Mouse (Mus musculus) midbrain, embryonic 13.5 days (tissue): ENCODE measurements around the gene Morc2a. TPM values are rescaled to one million over a fixed set of nuclear protein-coding genes. Genes with fewer than 3 reads are reported as not detected.

Source experiments
- polyA plus RNA-seq: library from polyadenylated mRNA; unstranded; fragments of >200 nt; fragmentation: Nextera tagmentation; extraction: Ambion mirVana; gene quantifications from 2 replicates; pipeline ENCODE4 v1.2.1, GENCODE M21; 2015

The Morc2a gene
- polyA plus RNA-seq, 1 experiment from 2014 or later: 42.0 TPM

Other genes with a start within 250 kb of the Morc2a start
- gene Limk2, start 240.0 kb upstream of the Morc2a start, polyA plus RNA-seq: 134 and 138 TPM in 2 replicates
- 46.6 and 49.3 TPM in 2 replicates for gene Rnf185, start 196.8 kb upstream of the Morc2a start, polyA plus RNA-seq
- 0.52 and 0.67 TPM in 2 replicates for gene Pla2g3, start 160.9 kb upstream of the Morc2a start, polyA plus RNA-seq
- 1.4 and 1.7 TPM in 2 replicates for gene Inpp5j, start 144.4 kb upstream of the Morc2a start, polyA plus RNA-seq
- 30.3 and 32.0 TPM in 2 replicates for gene Selenom, start 134.5 kb upstream of the Morc2a start, polyA plus RNA-seq
- 15.5 and 18.2 TPM in 2 replicates for gene Smtn, start 108.6 kb upstream of the Morc2a start, polyA plus RNA-seq
- gene Osbp2, start 214.7 kb downstream of the Morc2a start, polyA plus RNA-seq: 12.7 and 14.9 TPM in 2 replicates
- gene 4921536K21Rik, start 245.9 kb downstream of the Morc2a start, polyA plus RNA-seq: 0.54 and 0.67 TPM in 2 replicates
- 39.2 and 39.8 TPM in 2 replicates for gene Dusp18, start 246.0 kb downstream of the Morc2a start, polyA plus RNA-seq